Mouse (Mus musculus) liver, embryonic 14.5 days (tissue): Measurements from ENCODE around the gene Fcna. TPM values are rescaled to one million over a fixed set of nuclear protein-coding genes. Genes with fewer than 3 reads are reported as not detected.

Source experiments
- ATAC-seq: fragments of 200-750 bp; cut with Nextera tagmentation; 2 replicates; pipeline ENCODE4 v1.8.0; 2017; ENCODE audit warnings: moderate number of reproducible peaks, mild to moderate bottlenecking, moderate library complexity; ENCODE audit not compliant: insufficient read depth
- DNase-seq, 3 experiments: peaks; one replicate each; pipeline ENCODE4 v3.0.0-alpha.2; 2012 to 2013; ENCODE audit warnings: low read depth in 3 of 3, low spot score in 3 of 3
- H3K27ac ChIP-seq: fragments of 300-500 bp; sonication (generic); 2 replicates; pipeline ENCODE4 v1.5.1; 2014; ENCODE audit warnings: moderate library complexity, mild to moderate bottlenecking, control low read depth, inconsistent platforms
- H3K27me3 ChIP-seq: fragments of 300-500 bp; sonication (generic); 2 replicates; pipeline ENCODE4 v1.6.1; 2014; ENCODE audit warnings: mild to moderate bottlenecking, low read length, moderate library complexity; ENCODE audit not compliant: control insufficient read depth, insufficient read depth
- H3K36me3 ChIP-seq: fragments of 300-500 bp; sonication (generic); replicated peaks from 2 replicates; pipeline ENCODE4 v1.6.1; 2014; ENCODE audit warnings: low read depth; ENCODE audit not compliant: control insufficient read depth, insufficient read depth
- H3K4me1 ChIP-seq, 2 experiments: fragments of 200-500 bp in 1 of 2; fragments of 300-500 bp in 1 of 2; sonication (generic) in 1 of 2; replicated peaks; 2 replicates each; pipeline ENCODE4 v1.6.1; 2012 to 2014; ENCODE audit warnings: antibody characterized with exemption in 1 of 2, inconsistent platforms in 1 of 2, low read length in 1 of 2; ENCODE audit not compliant: control insufficient read depth in 2 of 2, insufficient read depth in 2 of 2
- H3K4me2 ChIP-seq: fragments of 300-500 bp; sonication (generic); 2 replicates; pipeline ENCODE4 v1.6.1; 2014; ENCODE audit warnings: low read depth, mild to moderate bottlenecking, control low read depth, moderate library complexity
- H3K4me3 ChIP-seq, 2 experiments: fragments of 200-500 bp in 1 of 2; fragments of 300-500 bp in 1 of 2; sonication (generic) in 1 of 2; 2 replicates each; pipeline ENCODE4 v1.5.1; 2012 to 2014; ENCODE audit warnings: low read depth in 2 of 2, low read length in 2 of 2, mild to moderate bottlenecking in 2 of 2, control low read depth in 1 of 2, inconsistent platforms in 1 of 2, moderate library complexity in 1 of 2; ENCODE audit not compliant: insufficient read depth in 1 of 2
- H3K9ac ChIP-seq: fragments of 300-500 bp; sonication (generic); replicated peaks from 2 replicates; pipeline ENCODE4 v1.6.1; 2014; ENCODE audit warnings: mild to moderate bottlenecking, control low read depth, moderate library complexity
- H3K9me3 ChIP-seq: fragments of 300-500 bp; sonication (generic); 2 replicates; pipeline ENCODE4 v1.6.1; 2016; ENCODE audit warnings: low read length, mixed read lengths; ENCODE audit not compliant: control insufficient read depth
- CTCF ChIP-seq: IDR thresholded peaks from 2 replicates; pipeline ENCODE4 v1.5.1; 2016; ENCODE audit warnings: antibody characterized with exemption, low read depth, control low read depth
- EP300 ChIP-seq: IDR thresholded peaks from 2 replicates; pipeline ENCODE4 v1.6.1; 2016; ENCODE audit warnings: antibody characterized with exemption, low read depth
- WGBS: fragments of 180-500 bp; shearing (Covaris S2); extraction: QIAGEN DNeasy Blood & Tissue Kit; methylation state at CpG from one replicate; pipeline ENCODE4 v1.1.7; 2014; ENCODE audit not compliant: insufficient replicate concordance; 5-methylcytosine and 5-hydroxymethylcytosine counted together
- polyA plus RNA-seq, 2 experiments: library from polyadenylated mRNA; depleted of rRNA in 1 of 2; stranded (reverse) in 1 of 2; unstranded in 1 of 2; fragments of >200 nt; fragmentation: Nextera tagmentation in 1 of 2; extraction: Ambion mirVana in 1 of 2; gene quantifications; 2 replicates each; pipeline versions ENCODE4 v1.2.1 to v1.2.3; 2012 to 2014

The Fcna gene
- polyA plus RNA-seq, 2 experiments: 23.4 to 47.1 TPM

DNA sequence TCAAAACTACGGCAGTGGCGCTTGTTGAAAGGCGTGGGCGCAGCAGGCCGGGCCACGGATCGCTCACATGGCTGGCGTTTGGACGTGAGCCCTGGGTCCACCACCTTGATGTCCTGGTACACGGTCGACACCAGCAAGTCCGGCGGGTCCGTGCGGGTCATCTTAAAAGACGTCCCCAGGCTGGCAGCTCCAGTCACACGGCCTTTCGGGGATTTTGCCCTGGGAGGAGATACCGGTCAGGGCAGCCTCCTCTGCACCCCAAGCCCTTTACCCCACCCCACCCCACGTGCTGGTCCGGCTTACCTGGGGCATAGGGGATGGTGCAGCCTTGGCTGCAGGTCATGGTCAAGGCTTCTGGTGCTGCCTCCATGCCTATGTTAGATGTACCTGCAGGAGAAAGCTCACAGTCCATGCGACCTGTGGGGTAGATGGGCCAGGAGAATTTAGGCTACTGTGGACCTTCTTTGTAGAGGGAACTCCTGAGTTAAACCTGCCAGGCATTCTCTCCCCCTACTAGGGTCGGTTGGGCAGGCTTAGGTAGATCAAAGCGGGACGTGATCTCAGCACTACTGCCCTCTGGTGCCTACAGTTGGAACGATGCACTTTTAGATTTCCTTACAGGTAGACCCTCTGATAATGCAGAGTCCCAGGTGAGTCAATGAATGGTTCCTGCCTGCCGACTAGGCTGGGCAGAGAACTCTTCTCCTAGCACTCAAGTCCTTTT is 47.9 kb downstream of the Fcna start:
- TF ChIP-seq EP300: no peak
- peak; percentile 66 for TF ChIP-seq CTCF
- 2% methylated on average over 27 of the region's 27 CpGs for WGBS
- Histone ChIP-seq H3K9ac (no peak overlapping the region), H3K36me3 (peaks cover 4% of the 10 kb centered on the region), H3K27ac (no peak overlapping the region), H3K4me1 (peaks cover 0 to 9% of the 10 kb centered on the region in 2 experiments; a peak in 1 of 4 replicates), H3K27me3 (peaks cover 58% of the 10 kb centered on the region), H3K4me2 (no peak overlapping the region), H3K9me3 (no peaks in the 10 kb centered on the region), H3K4me3 (no peak overlapping the region)
- no peak for DNase-seq
- ATAC-seq: no peak

DNA sequence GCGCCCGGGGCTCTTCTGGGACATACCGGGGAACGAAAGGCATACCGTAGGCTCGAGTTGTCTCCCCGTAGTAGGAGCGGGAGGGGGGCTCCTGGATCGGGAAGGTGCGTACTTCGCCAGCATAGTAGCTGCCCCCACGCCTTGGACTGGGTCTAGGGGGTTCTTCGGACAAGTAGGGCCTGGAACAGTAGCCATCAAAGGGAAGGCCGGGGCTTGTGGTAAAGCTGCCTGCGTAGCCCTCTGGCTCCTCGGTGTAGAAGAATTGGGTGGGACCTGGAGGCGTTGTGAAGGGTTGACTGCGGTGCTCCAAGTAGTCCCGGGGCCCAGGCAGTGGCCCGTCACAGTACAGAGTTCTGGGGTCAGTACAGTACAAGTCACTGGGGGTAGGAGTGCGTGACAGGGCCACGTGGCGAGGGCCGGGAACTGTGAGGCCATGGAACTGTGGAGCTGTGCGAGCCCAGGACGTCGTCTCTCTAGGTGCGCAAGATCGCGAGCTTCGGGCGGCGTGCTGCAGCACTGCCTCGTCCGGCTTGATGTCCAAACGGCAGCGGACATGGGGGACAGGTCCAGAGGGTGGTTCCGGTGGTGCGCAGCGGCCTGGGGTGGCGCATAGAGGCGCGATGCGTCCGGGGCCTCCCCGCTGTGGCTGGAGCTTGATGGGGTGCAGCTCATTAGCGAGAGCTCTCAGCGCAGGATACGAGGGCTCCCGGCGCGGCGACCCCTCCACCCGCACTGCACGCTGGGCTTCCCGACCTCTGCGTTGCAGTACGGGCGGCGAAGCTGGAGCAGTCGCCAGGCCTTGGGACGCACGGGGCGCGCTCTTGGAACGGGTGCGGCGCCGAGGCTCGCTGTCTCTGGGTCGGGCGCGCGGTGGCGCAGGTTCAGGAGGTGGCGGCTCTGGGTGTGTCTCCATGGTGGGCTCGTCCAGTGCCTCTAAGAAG is 48.8 kb downstream of the Fcna start:
- WGBS: 7% methylated on average over 77 of the region's 77 CpGs
- Histone ChIP-seq H3K27ac (no peak overlapping the region), H3K36me3 (peaks cover 4% of the 10 kb centered on the region), H3K4me3 (no peak overlapping the region), H3K9ac (no peak overlapping the region), H3K4me2 (no peak overlapping the region), H3K27me3 (peaks cover 58% of the 10 kb centered on the region), H3K4me1 (peaks cover 2 to 9% of the 10 kb centered on the region in 2 experiments; a peak in 3 of 4 replicates), H3K9me3 (no peaks in the 10 kb centered on the region)
- ATAC-seq (no peak), DNase-seq (no peak)
- no peak for TF ChIP-seq EP300
- no peak for TF ChIP-seq CTCF

DNA sequence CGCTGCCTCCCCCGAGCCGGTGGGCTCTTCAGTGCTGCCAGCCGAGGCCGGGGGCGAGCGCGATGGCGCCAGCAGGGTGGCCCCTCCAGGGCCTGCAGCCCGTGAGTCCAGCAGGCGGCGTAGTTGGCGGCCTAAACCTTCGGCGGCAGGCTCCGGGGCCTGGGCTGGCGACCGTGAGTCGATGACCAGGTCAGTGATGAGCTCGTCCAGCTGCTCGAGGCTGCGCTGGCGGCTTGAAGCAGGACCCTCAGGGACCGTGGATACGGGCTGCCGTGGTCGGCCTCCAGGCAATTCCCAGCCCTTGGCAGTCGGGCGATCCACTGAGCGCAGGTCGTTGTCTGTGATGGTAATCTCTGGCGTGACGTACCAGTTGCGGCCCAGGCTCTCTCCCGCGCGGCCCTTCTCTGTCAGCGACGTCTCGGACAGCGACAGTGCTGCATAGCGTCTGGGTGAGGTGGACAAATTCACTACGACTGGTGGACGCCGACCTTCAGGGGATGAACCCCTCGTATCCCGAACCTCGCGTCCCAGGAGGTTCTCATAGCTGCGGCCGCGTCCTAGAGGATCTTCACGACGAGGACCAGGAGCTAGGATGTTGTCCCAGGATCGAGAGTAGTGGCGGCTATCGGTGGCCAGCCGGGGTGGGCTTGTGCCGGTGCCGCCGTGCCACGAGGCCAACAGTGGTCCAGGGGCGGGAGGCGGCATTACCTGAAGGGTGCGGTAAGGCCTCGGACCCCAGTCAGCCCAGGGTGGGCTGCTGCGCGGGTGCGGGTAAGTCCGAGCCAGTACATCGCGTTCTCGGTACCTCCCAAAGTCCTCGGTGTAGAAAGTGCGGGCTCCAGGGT is 49.7 kb downstream of the Fcna start:
- H3K36me3 ChIP-seq: no peaks in the 10 kb centered on the region
- no peak overlapping the region for H3K4me3 ChIP-seq
- peaks cover 58% of the 10 kb centered on the region for H3K27me3 ChIP-seq
- peaks cover 8 to 15% of the 10 kb centered on the region in 2 experiments for H3K4me1 ChIP-seq
- H3K9me3 ChIP-seq: no peaks in the 10 kb centered on the region
- ATAC-seq (no peak), DNase-seq (no peak)
- H3K4me2 ChIP-seq: no peak overlapping the region
- H3K9ac ChIP-seq: no peak overlapping the region
- no peak overlapping the region for H3K27ac ChIP-seq
- 4% methylated on average over 75 of the region's 75 CpGs for WGBS
- TF ChIP-seq CTCF (peak; percentile 33; the same call in 1 of the 2 replicates), EP300 (no peak)

DNA sequence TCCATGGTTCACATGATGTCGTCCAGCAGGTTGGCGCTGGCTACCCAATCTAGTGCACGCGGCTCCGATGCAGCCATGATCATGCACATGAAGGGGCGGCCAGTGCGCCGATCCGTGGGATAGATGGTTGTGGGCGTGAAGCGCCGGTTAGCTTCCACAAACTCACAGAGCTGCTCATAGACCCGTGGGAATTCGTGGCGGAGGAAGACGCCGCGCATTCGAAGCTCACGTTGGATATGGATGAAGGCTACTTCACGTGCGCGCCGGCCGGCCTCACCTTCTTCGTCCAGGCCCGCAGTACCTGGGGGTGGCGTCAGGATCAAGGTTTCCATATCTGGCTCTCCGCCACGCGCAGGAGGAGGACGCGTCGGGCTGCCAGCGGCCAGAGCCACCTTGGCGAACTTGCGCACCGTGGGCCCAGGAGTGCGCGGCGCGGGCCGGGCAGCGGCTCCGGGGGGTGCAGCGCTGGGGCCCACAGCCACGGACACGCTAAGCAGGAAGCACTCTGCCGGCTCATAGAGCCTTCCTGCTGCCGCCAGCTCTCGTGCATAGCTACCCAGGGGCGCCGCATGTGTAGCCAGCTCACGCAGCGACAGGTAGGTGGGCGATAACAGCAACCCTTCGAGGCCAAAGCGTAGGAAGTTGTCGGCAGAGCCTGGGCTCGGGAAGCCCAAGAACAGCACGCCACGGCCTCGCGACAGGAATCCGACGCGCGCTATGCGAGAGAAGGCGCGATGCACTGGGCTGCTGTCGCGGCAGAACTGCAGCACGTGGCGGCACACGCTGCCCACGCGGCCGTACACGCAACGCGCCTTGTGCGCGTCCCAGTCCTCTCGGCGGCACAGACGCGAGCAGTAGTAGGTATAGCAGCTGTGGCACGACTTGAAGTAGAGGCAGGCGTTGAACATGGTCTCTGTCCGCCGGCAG is 50.6 kb downstream of the Fcna start:
- TF ChIP-seq CTCF (no peak), EP300 (no peak)
- Histone ChIP-seq H3K27me3 (peaks cover 58% of the 10 kb centered on the region), H3K4me1 (peaks cover 10 to 15% of the 10 kb centered on the region in 2 experiments), H3K4me2 (no peak overlapping the region), H3K9ac (no peak overlapping the region), H3K36me3 (no peaks in the 10 kb centered on the region), H3K4me3 (no peak overlapping the region), H3K9me3 (no peaks in the 10 kb centered on the region), H3K27ac (no peak overlapping the region)
- ATAC-seq (no peak), DNase-seq (no peak)
- WGBS: 19% methylated on average over 92 of the region's 92 CpGs
